Mouse (Mus musculus) cerebellum, adult 18-20 months (tissue): ENCODE data around the gene Rsph9.
A peak's percentile ranks its signal among the peaks of the same experiment; 100 is the strongest.

Experiments used
- DNase-seq, 2 experiments: peaks; one replicate each; pipeline ENCODE4 v3.0.0; 2021

The Rsph9 gene

DNA sequence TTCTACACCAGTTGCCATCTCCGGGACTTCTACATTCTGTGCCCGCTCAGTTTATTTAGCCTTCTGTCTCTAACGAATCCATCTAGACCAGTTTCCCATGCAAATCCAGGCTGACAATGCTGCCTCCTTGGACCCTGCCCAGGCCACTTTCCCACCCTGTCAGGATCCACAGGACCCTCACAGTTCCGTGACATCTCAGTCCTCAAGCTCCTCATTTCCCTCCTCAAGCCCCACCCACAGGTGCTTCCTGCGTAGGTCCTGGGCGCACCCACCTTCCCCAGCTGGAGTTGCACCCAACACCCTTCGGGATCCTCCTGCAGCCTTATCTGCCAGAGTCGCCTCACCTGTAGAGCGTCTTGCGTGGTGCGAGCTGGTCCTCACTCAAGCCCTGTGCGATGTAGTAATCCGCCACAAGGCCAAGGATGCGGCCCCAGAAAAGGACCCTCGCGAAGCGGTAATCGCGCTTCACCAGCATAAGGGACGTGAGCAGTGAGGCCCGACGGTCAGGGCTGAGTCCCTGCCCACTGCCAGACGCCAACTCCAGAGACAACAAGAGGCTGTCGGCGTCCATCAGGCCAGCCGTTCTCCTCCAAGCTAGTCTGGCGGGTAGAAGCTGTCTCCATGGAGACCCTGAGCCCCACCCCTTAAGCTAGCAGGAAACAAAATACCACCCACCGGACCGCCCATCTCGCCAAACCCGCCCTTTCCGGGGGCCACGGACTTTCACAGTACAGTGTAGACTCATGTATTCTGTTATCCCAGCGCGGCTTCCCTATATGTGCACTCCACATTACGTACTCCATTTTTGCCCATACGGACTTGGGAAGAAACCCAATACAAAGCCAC is at the start of gene Rsph9:
Rsph9 (minus strand) TSS at position 639 of the 846 bp plus-strand sequence.
- DNase-seq = no peak

DNA sequence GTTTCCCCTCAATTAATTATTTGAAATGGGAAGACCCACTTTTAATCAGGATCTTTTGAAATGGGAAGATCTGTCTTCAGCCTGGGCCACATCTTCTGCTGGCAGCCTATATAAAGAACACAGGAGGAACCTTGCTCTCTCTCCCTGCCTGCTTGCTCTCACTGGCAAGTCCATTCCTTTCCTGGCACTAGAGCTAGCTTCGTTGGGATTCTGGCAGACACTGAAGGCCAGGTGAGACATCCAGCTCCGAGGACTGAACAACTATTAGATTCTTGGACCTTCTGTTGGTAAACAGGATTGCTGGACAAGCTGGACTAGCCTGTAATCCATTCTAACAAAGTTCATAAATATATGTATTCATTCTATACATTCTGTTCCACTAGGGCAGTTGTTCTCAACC is 44.8 kb upstream of the Rsph9 start:
- DNase-seq = no peak

DNA sequence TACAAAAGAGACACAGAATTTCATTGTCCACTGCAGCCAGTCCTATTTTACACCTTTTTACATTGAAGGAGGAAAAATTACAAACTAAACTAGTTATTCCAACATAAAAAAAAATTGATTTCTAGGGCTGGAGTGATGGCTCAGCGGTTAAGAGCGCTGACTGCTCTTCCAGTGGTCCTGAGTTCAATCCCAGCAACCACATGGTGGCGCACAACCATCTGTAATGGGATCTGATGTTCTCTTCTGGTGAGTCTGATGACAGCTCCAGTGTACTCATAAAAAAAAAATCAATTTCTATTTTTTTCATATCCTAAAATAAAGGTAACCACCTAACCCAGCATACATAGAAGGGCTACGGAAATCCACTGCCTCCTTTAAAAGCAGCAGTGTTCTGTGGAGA is 38.3 kb upstream of the Rsph9 start:
- DNase-seq = no peak

DNA sequence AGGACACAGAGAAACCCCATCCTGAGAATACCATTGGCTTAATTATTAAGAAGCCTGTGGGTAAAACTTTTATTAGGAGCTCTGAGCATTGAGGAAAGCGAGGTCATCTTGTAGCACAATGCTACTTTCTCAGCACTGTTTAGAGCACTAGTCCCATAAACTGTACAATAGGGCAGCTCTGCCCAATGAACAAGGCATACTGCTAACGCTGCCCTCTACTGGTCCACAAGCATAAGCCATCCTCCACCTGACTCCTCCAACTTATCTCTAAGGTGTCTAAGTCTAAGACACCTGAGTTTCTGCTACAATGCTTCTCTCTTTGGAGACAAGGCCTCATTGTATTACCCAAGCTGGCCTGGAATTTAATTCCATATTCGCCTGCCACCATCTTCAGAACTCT is 26.5 kb upstream of the Rsph9 start:
- DNase-seq = peak in 1 of 2 experiments; percentile 24

DNA sequence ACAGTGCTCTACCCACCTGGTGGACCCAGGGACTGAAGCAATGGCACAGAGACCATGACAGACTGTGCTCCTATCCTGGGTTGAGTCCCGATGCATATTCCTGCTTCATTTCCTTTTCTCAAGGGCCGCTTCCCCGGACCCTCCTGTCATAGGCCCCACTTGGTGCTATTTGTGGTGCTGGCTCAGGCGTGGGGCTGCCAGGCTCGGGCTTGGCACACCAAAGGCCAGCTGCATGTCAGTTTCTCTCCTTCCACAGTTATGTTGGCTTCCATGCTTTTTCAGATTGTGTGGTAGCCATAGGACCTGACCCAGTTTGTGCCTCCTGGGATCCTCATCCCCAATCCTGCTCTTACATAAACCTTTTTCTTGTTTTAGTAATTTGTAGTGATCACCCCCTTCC is 24.8 kb upstream of the Rsph9 start:
- DNase-seq = no peak

DNA sequence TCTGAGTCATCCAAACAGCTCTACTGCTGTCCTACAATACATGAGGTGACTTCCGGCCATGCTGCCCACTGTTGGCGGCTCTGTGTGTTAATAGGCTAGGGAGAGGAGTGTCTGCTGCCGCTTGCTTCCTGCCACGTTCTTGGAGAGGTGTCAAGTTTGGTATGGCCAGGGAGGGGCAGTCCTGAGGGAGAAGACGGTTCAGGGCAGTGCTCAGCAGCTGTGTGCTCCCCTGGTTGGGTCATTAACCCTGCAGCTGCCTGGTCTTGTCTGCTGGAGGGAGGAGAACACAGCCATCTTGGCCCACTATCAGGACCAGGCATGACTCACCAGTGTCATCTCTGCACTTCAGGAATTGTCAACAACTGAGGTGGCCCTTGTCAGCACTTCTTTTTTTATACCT is 24.3 kb upstream of the Rsph9 start:
- DNase-seq = no peak

DNA sequence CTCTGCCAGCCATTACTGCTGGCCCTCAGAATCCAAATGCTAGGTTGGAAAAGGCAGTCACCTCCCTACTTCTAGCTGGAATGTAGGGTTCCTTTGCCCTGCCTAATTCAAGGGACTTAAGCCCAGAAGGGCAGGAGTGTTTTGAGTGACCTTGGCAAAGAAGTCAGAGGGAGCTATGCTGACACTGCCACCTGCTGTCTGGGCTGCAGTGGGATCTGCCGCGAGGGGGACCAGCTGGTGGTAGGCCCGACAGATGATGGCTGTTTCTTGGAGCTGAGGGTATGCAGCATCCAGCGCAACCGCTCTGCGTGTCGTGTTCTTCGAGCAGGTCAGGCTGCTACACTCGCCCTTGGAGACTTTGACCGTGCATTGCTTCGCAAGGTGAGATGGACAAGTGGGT is 23.0 kb upstream of the Rsph9 start:
- no peak for DNase-seq

DNA sequence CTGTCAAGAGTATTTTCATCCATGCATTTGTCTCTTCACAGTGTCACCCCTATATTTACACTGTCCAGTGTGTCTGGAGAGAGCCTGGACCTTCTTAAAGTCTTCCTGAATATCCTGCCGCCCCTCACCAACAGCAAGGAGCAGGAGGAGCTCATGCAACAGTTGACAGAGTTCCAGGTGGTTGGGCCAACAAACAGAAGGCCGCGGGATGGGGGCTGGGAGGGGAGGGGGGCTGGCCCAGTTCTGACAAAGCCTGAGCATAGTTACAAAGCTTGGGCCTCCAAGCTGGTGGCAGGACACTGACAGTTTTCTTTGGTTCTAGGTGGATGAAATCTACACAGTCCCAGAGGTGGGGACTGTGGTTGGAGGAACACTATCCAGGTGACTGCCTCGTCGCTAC is 22.3 kb upstream of the Rsph9 start:
- no peak for DNase-seq

DNA sequence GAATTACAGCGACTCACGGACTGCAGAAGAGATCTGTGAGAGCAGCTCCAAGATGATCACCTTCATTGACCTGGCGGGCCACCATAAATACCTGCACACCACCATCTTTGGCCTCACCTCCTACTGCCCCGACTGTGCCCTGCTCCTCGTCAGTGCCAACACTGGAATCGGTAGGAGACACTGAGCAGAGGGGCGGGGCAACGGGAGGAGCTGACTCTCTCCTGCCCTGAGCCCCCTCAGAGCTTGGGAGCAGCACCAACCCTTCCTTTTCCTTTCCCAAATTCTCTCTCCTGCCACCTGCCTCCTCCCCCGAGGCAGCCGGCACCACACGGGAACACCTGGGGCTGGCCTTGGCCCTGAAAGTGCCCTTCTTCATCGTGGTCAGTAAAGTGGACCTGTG is 21.4 kb upstream of the Rsph9 start:
- no peak for DNase-seq

DNA sequence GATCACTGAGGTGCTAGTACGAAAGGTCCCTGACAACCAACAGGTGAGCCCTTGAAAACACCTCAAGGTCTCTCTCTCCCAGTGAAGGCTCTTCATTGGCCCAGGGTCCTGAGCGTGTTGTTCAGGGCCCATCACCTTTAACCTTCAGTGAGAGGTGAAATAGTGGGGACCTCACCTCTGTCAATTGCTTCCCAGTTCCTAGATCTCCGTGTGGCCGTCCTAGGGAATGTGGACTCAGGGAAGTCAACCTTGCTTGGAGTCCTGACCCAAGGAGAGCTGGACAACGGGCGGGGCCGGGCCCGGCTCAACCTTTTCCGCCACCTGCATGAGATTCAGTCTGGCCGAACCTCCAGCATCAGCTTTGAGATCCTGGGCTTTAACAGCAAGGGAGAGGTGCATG is 20.8 kb upstream of the Rsph9 start:
- no peak for DNase-seq

DNA sequence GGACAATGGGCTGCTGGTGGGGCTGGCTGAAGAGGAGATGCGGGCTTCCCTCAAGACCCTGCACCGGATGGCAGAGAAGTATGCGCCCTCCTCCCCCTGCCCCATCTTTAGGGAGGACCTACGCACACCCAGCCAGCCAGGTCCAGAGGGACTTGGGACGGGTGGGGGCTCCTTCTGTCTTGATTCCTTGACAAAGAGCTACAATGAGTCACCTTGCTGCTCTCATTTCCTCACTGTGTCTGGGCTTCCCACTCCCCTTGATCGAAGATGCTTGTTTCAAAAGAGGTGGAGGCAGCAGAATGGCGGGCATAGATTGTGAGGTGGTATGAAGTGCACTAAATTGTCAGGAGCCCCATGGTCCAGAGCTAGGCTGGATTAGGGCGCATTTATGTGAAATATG is 20.3 kb upstream of the Rsph9 start:
- DNase-seq = no peak

DNA sequence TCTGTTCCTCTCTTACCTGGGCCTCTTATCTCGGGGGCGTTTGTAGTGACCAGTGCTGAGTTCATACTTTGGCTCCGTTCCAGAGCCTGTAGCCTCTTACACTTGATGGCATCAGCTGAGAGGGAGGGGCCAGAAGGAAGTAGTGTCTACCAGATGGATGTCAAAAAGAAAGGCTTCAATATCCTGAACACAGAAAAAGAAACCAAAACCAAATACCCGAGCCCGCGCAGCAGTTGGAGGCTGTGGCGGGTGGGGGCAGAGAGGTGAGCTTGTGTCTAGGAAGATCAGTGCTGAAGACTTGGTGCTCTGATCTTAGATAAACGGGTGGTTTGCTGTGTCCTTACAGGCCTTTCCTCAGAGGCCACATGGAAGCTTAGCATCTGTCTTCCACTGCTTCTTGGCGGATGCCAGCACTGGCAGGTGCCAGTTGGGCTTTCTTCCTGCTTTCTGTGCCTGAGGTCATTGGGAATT is 19.0 kb upstream of the Rsph9 start:
- no peak for DNase-seq

DNA sequence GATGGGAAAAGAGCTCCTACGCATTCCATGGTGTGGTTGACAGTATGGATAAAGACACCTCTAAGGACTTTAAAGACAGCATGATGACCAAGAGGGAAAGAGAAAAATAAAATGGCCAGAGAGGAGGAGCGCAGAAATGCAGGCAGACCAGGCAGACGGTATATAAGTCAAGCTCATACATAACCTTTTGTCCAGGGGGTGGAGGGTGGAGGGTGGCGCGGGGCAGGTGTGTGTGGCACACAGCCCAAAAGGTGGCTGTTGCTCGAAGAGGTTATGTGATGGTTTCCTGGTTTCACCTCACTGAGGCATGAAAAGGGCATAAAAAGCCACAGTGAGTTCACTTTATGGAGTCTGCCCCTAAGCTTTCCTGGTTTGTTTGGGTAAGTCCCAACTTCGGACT is 18.5 kb upstream of the Rsph9 start:
- no peak for DNase-seq

DNA sequence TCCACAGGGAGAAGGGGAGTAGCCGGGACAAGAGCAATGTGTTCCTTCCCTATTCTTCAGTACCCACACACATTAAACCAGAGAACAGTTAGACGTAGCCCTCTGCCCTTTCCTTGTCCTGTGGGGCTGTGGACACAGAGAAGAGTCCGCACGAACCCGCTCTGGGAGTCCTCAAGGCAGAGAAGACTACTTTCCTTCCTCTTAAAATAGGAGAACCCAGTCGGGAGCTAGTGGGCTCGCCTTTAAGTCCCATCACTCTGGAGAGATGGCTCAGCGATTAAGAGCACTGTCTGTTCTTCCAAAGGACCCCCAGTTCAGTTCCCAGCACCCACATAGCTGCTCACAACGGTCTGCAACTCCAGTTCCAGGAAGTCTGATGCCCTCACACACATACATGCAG is 17.7 kb upstream of the Rsph9 start:
- DNase-seq = no peak

DNA sequence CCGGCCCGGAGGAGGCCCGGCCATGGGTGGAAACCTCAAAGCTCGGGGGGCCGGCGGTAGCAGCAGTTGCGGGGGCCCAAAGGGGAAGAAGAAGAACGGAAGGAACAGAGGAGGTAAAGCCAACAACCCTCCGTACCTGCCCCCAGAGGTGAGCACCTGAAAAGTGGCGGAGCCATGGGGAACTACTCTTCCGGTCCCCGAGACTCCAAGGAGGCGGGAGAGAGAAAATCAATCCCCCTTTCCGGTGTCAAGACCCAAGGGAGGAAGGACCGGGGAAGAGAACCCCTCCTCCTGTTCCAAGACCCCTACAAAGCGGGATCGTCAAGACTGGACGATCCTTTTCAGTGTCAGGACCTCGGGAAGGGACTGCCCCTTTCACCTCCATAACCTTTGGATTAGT is 17.2 kb upstream of the Rsph9 start:
- DNase-seq = no peak

DNA sequence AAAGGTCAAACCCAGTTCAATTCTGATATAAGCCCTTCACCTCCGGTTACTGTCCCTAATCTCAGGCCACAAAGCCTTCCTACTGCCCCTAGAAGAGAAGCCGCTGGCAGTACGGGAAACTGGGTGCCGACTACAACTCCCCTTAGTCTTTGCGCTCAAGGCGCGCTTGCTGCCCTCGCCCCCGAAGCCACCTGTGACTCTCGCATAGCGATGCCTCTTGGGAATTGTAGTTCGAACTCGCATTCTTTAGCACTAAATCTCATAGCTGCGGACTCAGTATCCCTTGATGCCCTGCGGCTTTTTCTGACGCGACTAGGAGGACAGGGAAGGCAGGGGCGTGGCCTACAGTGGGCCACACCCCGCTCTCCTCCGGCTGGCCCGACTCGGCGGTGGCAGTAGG is 16.7 kb upstream of the Rsph9 start, which contains the start of gene Gtpbp2:
Gtpbp2 (plus strand) TSS at position 347 of the 400 bp plus-strand sequence.
- DNase-seq = peak; percentile 95 to 99

DNA sequence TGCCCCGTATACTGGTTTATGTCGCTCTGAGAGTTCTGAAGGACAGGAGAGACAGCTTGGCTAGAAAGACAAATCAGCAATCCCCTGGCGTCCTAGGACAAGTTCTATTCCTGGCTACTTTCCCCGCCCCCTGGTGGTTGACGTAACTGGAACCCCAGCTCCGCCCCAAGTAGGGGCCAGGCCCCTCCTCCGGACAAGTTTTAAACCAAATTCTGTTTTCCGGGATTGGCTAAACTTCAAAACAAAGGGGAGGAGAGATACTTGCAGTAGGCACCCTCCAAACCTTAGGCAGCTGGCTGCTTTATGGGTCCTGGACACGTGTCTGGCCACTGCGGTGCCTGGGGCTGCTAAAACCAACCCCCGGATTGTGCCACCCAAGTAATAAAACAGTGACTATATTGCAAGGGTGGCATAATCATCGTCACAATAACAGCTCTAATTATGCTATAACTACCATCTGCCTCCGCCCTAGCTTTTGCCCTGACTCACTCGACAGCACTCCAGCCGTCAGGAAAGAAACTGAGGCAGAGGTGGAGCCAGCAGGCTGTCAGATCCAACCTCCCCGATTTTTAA is 16.2 kb upstream of the Rsph9 start:
- DNase-seq = peak; percentile 84

DNA sequence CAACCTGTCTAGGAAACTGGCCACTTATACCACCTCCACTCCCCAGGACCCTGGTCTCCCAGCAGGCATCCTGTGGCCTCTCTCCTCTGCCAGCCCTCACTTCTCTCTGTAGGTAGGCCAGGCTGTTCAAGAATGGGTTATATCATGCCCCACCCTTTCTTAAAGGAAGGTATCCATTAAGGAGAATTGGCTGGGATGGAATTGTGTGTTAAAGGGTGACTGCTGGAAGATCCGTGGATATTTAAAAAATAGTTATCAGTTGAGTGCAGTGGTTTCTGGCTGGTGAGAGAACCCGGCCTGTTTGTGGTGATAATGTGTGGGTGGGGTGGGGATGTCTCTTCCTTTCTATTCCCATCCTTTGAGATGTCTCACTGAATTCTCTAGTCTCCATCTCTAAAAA is 15.2 kb upstream of the Rsph9 start:
- DNase-seq = no peak

DNA sequence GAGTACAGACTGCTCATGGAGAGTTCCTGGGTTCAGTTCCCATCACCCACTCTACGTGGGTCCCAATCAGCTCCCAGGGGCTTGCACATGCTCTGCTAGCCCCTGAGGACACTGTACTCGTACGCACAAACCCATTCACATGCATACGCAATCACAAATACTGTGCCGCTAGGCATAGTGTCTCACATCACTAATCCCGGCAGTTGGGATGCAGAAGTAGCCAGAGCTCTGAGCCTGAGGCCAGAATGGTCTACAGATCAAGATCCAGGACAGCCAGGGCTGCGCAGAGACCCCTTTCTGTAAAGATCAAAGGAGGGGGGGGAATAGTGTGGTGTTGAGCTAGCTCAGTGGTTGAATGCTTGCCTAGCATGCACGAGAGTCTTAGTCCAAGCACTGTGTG is 13.1 kb upstream of the Rsph9 start:
- DNase-seq = no peak

DNA sequence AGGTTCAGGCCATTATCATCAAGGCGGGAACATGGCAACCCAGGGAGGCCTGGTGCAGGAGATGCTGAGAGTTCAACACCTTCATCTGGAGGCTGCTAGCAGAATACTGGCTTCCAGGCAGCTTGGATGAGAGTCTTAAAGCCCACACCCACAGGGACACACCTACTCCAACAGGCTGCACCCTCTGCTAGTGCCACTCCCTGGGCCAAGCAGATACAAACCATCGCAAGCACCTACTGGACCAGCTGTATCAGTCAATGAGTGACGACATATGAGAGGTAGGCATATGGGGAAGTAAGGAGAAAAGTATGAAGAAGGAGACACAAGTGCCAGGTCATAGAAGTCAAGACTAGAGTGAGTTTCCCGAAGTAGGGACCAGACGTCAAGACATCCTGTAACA is 12.7 kb upstream of the Rsph9 start:
- no peak for DNase-seq

DNA sequence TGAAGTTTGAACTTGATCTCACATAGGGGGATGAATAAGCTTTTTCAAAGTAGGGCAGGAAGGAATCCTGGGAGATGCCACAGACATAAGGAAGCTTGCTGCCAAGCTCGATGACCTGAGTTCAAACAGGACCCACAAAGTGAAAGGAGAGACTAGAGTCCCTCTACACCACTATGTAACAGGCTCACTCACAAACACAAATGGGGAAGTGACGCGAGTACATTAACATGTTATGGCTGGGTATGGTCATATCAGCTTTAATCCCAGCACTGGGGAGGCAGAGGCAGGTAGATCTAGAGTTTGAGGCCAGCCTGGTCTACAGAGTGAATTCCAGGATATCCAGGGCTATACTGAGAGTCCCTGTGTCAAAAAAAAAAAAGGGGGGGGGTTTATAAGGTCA is 10.3 kb upstream of the Rsph9 start:
- no peak for DNase-seq

DNA sequence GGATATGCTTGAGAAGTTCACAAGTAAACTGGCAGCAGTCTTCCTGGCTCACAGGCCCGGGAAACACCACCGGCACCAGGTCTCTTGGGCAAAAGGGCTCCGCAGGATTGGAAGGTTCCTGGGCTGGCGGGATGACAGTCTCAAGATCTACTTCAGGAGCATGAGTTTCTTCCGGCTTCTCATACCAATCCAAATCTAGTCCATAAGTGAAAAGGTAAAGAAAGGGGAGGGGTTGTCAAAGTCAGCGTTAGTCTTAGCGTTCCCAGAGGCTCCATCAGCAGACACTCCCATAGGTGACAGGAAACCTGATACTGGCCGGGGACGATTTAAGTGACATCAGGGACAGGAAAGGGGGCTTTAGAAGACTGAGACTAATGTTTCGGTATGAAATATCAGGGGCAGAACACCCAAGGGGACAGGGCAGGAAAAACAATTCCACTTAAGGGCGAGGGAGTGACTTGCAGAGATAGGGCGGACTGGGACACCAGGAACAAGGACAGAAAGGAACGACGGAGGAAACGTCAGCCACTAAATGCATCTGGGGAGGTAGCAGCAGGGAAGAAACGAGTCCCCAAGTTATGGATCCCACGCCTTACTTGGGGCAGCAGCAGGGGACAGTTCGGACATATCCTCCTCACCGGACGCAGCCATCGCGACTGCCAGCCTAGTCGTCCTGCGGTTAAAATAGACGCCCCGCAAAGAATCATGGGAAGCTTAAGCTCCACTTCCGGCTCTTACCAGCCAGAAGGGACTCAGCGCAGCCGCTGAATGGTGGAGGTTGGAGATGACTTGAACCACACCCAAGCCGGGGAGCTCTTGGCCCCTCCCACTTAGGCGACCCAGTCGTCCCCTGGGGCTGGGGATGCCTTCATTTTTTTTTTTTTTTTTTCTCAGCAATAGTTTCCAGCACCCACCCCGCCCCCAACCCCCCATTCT is 9.1 kb upstream of the Rsph9 start, which contains the start of gene Mad2l1bp:
Mad2l1bp (minus strand) TSS at position 707 of the 936 bp plus-strand sequence.
- DNase-seq = peak; percentile 84 to 89

DNA sequence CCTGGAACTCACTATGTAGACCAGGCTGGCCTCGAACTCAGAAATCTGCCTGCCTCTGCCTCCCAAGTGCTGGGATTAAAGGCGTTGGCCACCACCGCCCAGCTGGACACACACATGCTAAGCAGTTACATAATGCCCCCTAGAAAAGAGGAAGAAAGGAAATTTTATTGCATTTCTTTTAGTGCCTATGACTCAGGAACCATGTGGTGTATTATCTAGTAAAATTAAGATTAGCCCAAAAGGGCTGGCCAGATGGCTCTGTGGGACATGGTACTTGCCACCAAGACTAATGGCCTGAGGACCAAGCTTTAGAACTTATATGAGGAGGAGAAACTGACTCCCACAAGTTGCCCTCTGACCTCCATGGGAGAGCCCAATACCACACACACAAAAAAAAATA is 4.1 kb downstream of the Rsph9 start:
- DNase-seq = no peak
